Mouse (Mus musculus) liver, adult (tissue): Measurements from ENCODE around the gene Exosc9.

ENCODE experiments used
- GATA4 ChIP-seq: IDR thresholded peaks from 2 replicates; pipeline ENCODE4 v1.6.1; 2014; ENCODE audit warnings: mild to moderate bottlenecking, low read length; ENCODE audit not compliant: insufficient replicate concordance

Gene Exosc9

GRCm38 (mm10) chr3:36613202-36613907 lies 60.9 kb downstream of the Exosc9 start, which contains the start of gene Bbs7:
TSS of gene Bbs7 (minus strand) at chr3:36613477.
- TF ChIP-seq GATA4: no peak

- no peak for TF ChIP-seq GATA4
These were observed 61.5 kb downstream of the Exosc9 start for GRCm38 (mm10) chr3:36613908-36614255.
